Mouse (Mus musculus) erythroblast, embryonic 14.5 days (primary cell): Measurements from ENCODE around the gene Skap1.

ENCODE experiments used
- GATA1 ChIP-seq: IDR thresholded peaks from 2 replicates; pipeline ENCODE4 v1.6.1; 2012; ENCODE audit warnings: low read length, inconsistent platforms, mixed read lengths
- TAL1 ChIP-seq: IDR thresholded peaks from 3 replicates; pipeline ENCODE4 v1.6.1; 2012; ENCODE audit warnings: low read length, inconsistent platforms, mixed read lengths

DNA sequence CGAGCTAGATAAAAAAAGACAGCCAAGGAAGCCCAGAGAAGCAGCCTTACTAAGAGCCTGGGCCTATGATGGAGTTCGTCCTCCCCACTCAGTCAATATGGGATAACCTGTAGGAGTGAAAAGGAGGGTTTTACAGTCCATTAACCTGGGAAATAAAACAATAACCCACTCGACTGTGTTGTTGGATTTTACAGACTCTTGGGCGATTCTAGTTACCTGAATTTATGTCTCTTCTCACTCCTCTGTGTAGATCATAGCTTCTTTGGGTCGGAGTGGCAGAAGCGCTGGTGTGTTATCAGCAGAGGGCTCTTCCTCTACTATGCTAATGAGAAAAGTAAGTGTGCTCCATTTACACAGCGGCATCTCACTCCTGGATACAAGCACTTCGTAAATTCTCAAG lies 239.4 kb downstream of the Skap1 start:
- TF ChIP-seq GATA1 (no peak), TAL1 (no peak)
